Mouse (Mus musculus) thymus, adult 18-20 months (tissue): ENCODE results near the gene Usp3.
A peak's percentile ranks its signal among the peaks of the same experiment; 100 is the strongest.

Experiments
- DNase-seq, 2 experiments: peaks; one replicate each; pipeline ENCODE4 v3.0.0; 2022; ENCODE audit warnings: mixed read lengths in 2 of 2

Usp3 gene

DNA sequence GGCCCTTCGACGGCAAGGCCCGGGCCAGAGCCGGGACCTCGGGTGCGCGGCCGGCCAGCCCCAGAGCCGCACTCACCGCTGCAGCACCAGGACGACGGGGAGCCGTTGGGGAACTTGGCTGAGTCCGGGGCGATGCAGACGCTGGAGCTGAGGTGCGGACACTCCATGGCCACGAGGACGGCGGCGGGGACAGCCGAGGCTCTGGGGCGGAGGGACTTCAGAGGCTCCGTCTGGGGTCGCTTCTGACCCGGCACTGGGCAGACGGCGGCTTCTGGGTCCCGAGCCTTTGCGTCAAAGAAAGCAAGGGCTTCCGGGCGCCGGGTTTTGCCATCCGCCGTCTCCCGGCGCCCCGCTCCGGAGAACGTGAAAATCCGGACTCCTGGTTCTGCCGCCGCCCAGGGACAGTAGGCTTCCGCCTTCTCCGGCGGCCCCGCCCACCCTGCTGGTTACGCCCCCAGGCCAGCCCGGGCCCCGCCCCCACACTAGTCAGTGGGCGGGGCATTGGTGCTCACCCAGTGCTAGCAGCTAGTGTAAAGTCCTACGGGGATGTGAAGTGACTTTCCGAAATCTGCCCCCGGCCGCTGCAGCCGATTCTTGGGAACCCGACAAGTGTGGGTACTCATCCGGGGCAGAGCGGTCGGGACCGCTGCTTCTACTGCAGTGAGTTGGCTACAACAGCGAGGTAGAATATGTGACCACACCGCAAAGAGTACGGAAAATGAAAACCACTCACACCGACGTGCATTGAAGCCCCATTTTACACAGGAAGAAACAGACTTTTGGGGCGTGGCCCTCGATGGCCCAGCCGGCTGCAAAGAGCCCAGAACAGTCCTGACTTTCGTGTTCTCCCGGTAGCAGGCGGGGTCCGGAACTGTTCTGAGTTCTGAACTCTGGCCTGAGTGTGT lies at the start of gene Usp3:
Usp3 (minus strand) TSS at position 435 of the 905 bp plus-strand sequence.
- peak; percentile 94 for DNase-seq

GRCm38 (mm10) chr9:66640491-66640890 lies 47.5 kb upstream of the Usp3 start:
- DNase-seq = no peak

- DNase-seq = no peak
Observed at GRCm38 (mm10) chr9:66639626-66640025, 46.7 kb upstream of the Usp3 start.

GRCm38 (mm10) chr9:66632441-66632840 lies 39.5 kb upstream of the Usp3 start:
- no peak for DNase-seq

DNA sequence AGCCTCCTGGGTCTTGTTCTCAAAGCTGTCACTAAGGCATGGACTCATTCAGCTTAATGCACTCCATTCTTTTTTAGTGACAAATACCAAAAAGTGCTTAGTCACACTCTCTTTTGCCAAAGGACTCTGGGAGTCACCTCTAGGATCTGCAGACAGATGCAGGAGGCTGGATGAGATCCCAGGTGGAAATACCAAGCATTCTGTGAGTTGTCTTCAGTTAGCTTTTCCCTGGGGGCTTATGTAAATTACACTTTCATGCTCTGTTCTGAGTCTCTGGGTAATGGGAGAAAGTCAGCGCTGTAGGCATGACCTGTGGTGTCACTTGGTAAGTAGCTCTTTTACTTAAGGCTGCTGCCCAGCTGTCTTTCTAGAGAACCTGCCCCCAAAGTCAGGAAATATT lies 38.0 kb upstream of the Usp3 start:
- DNase-seq = no peak

- no peak for DNase-seq
Observed at GRCm38 (mm10) chr9:66626661-66627060, 33.7 kb upstream of the Usp3 start.

DNA sequence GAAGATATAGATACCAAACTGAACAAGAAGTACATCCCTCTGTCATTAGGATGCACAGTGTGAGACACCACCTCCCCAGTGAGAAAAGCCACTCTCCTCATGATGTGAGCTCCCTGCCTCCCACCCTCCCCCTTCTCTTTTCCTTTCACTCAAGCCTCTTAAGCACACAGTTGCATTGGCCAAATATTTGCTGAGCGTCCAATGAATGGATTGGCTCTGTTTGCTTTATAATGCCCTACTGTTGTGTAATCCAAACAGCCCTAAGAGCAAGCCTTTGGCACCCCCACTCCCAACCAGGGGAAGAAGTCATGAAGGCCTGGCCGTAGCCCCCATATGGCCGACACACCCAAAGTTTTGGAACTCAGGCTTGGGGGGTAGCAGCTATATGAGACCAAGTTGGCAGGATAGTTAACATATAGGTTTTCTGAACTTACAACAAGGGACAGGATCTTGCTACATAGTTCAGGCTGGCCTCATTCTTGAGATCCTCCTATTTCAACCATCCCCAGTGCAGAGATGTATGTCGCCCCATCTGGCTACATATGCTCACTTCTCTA lies 33.1 kb upstream of the Usp3 start:
- DNase-seq = no peak

DNA sequence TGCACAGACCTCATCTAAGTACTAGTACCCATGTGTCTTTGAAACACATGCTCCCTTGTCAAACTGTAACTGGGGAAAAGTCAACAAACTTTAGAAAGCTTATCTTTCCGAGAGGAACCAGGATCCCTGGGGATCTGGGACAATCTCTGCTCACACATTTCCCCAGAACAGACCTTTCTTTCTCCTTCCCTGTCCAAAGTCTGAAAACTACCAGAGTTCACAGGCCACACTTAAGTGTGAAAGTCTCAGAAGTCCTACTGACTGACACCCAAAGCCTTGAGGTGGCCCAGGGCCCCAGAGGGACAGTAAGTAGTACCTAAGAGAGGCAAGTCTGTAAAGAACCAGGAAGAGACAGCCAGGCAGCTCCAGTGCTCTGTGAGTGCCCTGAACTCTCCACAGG lies 31.9 kb upstream of the Usp3 start:
- no peak for DNase-seq

DNA sequence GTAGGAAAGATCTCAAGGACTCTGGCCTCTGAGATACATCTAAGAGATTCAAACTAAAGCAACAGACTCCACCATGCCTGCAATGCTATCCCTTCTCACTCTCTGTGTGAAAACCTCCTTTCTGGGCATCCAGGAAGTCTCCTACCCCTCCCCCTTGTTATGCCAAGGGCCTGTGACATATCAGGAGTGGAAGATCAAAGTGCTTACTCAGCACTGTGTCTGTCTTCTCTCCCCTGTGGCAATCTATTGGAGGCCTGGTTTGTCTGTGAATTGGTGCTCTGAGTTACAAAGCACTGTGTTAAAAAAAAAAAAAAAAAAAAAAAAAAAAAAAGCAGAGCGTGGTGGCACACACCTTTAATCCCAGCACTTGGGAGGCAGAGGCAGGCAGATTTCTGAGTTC lies 30.7 kb upstream of the Usp3 start:
- no peak for DNase-seq

DNA sequence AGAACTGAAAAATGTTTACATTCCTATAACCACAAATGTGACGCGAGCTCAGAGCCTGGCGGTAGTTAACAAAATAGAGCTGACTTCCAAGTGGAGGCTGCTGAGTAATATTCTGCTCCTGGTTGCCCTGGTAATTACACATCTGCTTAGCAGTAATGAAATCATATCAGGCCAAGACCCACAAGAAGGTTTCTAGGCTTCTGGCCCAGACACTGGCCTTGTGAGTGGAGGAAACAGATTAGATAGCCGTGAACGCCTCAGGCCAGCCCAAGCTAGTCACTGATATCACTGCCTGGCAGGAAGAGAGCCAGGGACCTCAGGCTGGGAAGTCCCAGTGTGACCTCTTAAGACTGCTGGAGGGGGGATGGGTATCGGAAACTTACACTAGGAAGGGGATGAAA lies 27.6 kb upstream of the Usp3 start:
- no peak for DNase-seq

GRCm38 (mm10) chr9:66620055-66620454 lies 27.1 kb upstream of the Usp3 start:
- DNase-seq = no peak

GRCm38 (mm10) chr9:66617812-66618211 lies 24.9 kb upstream of the Usp3 start:
- DNase-seq = no peak

DNA sequence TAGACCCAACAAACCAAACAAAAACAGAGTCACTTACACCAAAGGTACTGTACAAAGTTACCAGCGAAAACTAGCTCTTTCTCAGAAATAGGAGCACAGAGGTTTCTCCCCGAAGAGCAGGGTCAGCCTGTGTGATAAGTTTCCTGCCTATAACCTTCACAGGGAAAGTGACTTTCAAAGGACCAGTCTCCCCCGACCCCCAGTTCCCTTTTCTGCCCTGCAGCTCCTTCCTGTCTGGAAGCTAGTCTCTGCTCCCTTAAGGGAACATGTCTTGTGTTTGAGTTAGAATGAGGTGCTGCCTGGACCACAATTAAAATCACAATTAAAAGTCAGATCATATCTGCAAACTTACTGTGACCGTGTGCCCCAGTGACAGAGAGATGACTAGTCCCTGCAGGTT lies 23.9 kb upstream of the Usp3 start:
- no peak for DNase-seq

GRCm38 (mm10) chr9:66615141-66615540 lies 22.2 kb upstream of the Usp3 start:
- DNase-seq = peak; percentile 60 to 81

- DNase-seq = no peak
Observed at GRCm38 (mm10) chr9:66614547-66614946, 21.6 kb upstream of the Usp3 start.

GRCm38 (mm10) chr9:66613667-66614066 lies 20.7 kb upstream of the Usp3 start:
- no peak for DNase-seq

- peak; percentile 76 to 77 for DNase-seq
Observed at GRCm38 (mm10) chr9:66611478-66612093, 18.6 kb upstream of the Usp3 start.

DNA sequence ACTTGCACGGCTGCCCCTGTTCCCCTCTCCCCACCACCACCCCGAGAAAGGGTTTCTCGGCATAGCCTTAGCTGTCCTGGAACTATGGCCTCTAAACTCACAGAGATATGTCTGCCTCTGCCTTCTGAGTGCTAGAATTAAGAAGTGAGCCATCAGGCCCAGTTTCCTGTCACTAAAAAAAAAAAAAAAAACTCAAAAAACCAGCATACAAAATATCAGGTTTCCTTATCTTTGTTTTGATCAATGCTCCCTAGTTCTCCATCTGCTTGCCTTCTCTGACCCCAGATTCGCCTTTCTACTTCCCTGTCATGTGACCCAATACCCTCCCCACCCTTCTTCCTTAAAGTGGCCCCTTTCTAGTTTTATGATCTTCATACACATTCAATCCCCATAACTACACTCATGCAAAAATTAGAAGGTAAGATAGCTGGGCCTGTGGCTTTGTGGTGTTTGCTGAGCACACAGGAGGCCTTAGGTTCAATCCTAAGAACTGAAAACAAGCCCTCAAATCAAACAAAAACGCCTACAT lies 15.9 kb upstream of the Usp3 start:
- no peak for DNase-seq

DNA sequence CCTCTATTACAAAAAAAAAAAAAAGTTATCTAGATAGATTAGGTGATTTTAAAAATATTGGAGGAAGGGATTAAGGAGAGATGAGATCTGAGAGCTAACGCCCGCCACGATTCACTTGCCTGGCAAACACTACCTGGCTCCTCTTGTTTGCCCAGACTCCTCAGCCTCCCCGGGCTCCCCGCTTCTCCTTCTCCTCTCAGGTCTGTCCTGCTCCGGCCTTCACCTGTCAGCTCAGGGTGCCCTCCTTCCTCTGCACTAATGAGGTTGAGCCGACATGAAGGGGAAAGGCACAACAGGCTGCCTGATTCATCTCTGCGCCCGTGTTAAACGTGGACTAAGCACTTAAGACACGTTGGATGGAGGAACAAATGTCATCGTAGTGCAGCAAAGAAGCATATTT lies 13.9 kb upstream of the Usp3 start:
- DNase-seq = no peak

DNA sequence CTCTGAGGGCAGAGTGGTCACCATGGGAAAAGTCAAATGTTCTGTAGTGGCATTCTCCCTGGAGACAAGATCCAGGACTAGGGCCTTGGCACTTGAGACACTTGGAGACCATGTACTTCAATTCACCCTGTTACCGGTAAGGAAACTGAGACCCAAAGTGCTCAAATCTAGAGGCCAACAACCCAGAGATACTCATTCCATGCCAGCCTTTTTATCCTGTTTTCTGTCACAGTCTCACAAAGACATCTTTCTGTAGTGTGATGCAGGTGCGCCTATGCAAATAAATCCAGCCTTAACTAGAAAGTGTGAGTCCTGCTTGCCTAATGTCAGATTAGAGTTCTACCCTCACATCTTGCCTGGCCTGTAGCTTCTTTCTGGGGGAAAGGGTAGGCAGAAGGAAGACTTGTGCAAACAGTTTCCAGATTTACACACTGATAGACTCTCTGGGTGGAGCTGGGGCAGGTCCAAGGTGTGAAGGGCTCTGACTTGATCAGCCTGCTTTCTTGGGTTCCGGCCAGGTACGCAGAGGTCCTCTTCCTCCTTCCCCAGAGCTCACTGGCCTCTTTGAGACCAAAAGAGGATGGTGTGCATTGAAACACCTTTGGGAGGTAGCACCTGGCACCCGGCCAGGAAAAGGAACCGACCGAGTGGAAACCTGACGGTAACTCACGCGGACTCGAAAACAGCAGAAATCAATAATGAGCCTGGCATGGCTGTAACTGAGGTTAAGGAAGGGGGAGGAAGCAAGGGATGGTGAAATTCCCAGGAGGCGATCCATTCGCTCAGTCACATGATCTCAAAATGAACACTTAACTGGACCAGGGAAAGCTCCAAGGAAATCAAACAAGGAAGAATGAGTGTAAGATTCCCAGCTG lies 13.2 kb upstream of the Usp3 start:
- no peak for DNase-seq

- no peak for DNase-seq
Observed at GRCm38 (mm10) chr9:66604349-66605206, 11.6 kb upstream of the Usp3 start.

DNA sequence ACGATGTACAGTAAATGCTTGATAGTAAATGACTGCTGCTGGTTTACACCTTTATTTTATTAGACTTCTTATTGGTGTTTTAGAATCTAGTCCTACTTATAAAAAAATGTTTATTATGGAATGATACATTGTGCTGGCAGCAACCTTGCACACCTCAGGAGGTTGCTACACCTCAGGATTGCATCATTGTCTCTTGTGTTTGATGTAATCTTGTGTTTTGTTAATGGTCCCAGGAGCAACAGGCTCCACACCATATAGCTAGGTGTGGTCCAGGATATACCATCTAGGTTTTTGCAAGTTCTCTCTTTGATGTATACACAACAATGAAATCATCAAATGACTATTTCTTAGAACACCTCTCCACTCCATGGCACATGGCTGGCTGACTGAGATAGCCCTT lies 11.0 kb upstream of the Usp3 start:
- DNase-seq = no peak
